Mouse (Mus musculus) olfactory bulb, adult 2 months (tissue): ENCODE results near the gene Enox1.

Experiments used
- CTCF ChIP-seq: fragments of 200-500 bp; IDR thresholded peaks from 2 replicates; pipeline ENCODE4 v1.5.1; 2012; ENCODE audit warnings: low read depth, mild to moderate bottlenecking, low read length, moderate library complexity; ENCODE audit not compliant: insufficient read depth
- POLR2A ChIP-seq: fragments of 200-500 bp; IDR thresholded peaks from 2 replicates; pipeline ENCODE4 v1.6.1; 2012; ENCODE audit warnings: mild to moderate bottlenecking, low read depth, low read length, moderate library complexity; ENCODE audit not compliant: insufficient read depth

- TF ChIP-seq CTCF (no peak), POLR2A (no peak)
Observed at GRCm38 (mm10) chr14:77738751-77739365, 582.3 kb downstream of the Enox1 start.
